Mouse (Mus musculus): ENCODE measurements around the gene Vamp2. TPM values are rescaled to one million over a fixed set of nuclear protein-coding genes. Genes with fewer than 3 reads are reported as not detected.

The Vamp2 gene
- total RNA-seq, 1 experiment, result 7.1 TPM

DNA sequence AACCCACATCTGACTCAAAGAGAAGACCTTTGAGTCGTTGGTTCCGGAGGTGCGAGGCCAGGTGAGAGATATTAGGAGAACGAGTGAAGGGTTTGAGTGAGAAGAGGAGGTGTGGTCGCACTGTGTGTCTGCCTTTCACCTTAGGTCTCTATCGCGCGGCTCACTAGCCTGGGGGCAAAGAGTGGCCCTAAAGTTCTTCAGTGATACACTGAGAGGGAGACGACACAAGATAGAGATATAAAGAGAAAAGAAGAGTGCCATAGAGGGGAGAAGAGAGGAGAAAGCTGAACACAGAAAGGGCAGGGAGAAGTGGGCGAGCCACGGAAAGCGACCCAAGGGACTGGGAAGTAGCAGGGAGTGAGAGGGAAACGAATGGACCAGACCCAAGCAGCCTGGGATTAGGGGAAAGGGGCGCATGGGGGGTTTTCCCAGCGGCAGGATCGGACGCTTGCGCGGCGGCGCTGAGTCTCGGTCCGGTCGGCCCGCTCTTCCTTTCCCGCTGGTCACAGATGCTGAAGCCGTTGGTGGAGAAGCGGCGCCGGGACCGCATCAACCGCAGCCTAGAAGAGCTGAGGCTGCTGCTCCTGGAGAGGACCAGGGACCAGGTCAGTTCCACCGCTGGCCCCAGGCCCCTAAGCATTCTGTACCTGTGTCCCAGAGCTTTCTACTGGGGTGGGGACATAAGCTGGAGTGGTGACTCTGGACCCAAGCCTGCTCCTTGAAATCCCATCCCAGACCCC, 32.9 kb downstream of the Vamp2 start:
- H3K4me3 ChIP-seq (ENCODE audit: insufficient read depth in 1 of 2, low read depth in 1 of 2, low read length in 2 of 2, poor library complexity in 1 of 2, severe bottlenecking in 1 of 2), result peak overlapping the region; percentile 68 to 82
- peaks cover 0 to 7% of the 10 kb centered on the region in 2 experiments; a peak in 2 of 4 replicates for H3K4me1 ChIP-seq (ENCODE audit: control insufficient read depth in 2 of 2, insufficient read depth in 2 of 2, low read length in 2 of 2, poor library complexity in 1 of 2)
- DNase-seq (ENCODE audit: low read depth, low spot score), result no peak
- H3K9me3 ChIP-seq (ENCODE audit: control insufficient read depth, insufficient read depth, low read depth, low read length), result no peaks in the 10 kb centered on the region
- 0 out of 2 replicates have a peak overlapping the region, but pooled peaks have one; percentile 6 for H3K9ac ChIP-seq (ENCODE audit: insufficient read depth, low read depth, low read length, poor library complexity, severe bottlenecking)
- H3K36me3 ChIP-seq (ENCODE audit: control insufficient read depth, insufficient read depth, low read length, poor library complexity, severe bottlenecking), result no peaks in the 10 kb centered on the region
- TF ChIP-seq CHD2 (IDR thresholded peaks at IDR 0.05; ENCODE audit: low read depth, low read length), result no peak
- TF ChIP-seq HCFC1 (IDR thresholded peaks at IDR 0.05; ENCODE audit: borderline replicate concordance, insufficient read depth, low read length), result no peak
- TF ChIP-seq ZC3H11A (IDR thresholded peaks at IDR 0.05; ENCODE audit: borderline replicate concordance, low read depth, low read length), result no peak
- TF ChIP-seq MAFK (IDR thresholded peaks at IDR 0.05; ENCODE audit: insufficient read depth, low read depth, low read length), result no peak
- TF ChIP-seq ZNF384 (IDR thresholded peaks at IDR 0.05; ENCODE audit: low read depth, low read length), result no peak
- H3K27ac ChIP-seq (ENCODE audit: insufficient read depth, low read depth, low read length, poor library complexity, severe bottlenecking), result no peak overlapping the region
- in situ Hi-C loops (cut with MboI; ENCODE audit: low sequenced_read_pairs in 2 of 2, unreplicated experiment in 2 of 2), result no loop called here

DNA sequence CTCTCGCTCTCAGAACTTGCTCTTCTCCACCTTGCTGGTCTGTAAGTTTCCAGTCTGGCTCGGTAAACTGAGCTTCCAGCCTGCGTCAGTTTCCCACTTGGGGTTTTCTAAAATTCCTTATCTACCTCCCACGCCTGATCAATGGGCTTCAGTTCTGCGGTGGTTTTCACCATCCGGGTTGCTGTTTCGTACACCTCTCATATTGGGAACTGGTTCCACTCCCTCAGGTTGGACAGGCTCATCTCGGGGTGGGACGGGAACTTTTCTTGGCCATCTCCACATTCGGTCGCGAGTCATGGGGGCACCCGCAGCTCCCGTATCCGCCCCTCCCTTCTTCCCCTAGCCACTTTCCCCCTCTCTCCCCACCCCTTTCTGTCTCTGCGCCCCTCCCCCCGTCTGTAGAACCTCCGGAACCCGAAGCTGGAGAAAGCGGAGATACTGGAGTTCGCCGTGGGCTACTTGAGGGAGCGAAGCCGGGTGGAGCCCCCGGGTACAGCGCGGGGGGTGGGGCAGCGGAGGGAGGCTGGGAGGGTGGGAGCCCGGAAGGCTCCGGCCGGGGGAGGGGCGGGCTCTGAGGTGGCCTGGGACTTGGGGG, 33.5 kb downstream of the Vamp2 start:
- no peak for TF ChIP-seq ZC3H11A (IDR thresholded peaks at IDR 0.05; ENCODE audit: borderline replicate concordance, low read depth, low read length)
- Histone ChIP-seq H3K9ac (ENCODE audit: insufficient read depth, low read depth, low read length, poor library complexity, severe bottlenecking) (peak overlapping the region; percentile 6; the same call in 1 of the 2 replicates), H3K9me3 (ENCODE audit: control insufficient read depth, insufficient read depth, low read depth, low read length) (no peaks in the 10 kb centered on the region), H3K27ac (ENCODE audit: insufficient read depth, low read depth, low read length, poor library complexity, severe bottlenecking) (no peak overlapping the region), H3K4me1 (ENCODE audit: control insufficient read depth in 2 of 2, insufficient read depth in 2 of 2, low read length in 2 of 2, poor library complexity in 1 of 2) (peaks cover 0 to 9% of the 10 kb centered on the region in 2 experiments; a peak in 2 of 4 replicates), H3K4me3 (ENCODE audit: insufficient read depth in 1 of 2, low read depth in 1 of 2, low read length in 2 of 2, poor library complexity in 1 of 2, severe bottlenecking in 1 of 2) (peak overlapping the region; percentile 68 to 82), H3K36me3 (ENCODE audit: control insufficient read depth, insufficient read depth, low read length, poor library complexity, severe bottlenecking) (no peaks in the 10 kb centered on the region)
- in situ Hi-C loops (cut with MboI; ENCODE audit: low sequenced_read_pairs in 2 of 2, unreplicated experiment in 2 of 2), result no loop called here
- DNase-seq (ENCODE audit: low read depth, low spot score), result no peak

DNA sequence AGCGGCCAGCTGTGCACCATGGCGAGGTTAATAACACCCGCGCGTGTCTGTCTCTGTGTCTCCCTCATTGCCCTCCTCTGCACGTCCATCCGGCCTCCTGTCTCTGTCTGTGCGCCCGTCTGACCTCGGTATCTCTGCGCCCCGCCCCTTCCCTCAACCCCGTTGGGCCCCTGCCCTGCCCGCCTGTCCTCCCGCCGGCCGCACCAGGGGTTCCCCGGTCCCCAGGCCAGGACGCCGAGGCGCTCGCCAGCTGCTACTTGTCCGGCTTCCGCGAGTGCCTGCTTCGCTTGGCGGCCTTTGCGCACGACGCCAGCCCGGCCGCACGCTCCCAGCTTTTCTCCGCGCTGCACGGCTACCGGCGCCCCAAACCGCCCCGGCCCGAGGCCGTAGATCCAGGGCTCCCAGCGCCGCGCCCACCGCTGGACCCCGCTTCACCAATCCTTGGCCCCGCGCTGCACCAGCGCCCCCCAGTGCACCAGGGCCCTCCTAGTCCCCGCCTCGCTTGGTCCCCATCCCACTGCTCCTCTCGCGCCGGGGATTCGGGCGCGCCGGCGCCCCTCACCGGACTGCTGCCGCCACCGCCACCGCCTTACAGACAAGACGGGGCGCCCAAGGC, 34.2 kb downstream of the Vamp2 start, which contains the start of gene 9130213A22Rik:
TSS of gene 9130213A22Rik (minus strand) at position 254 of the 616 bp plus-strand sequence.
- peak within 1 kb of the TSS; percentile 55 for H3K9ac ChIP-seq (ENCODE audit: insufficient read depth, low read depth, low read length, poor library complexity, severe bottlenecking)
- H3K36me3 ChIP-seq (ENCODE audit: control insufficient read depth, insufficient read depth, low read length, poor library complexity, severe bottlenecking), result no peaks in the 10 kb centered on the region
- peak within 1 kb of the TSS; percentile 68 to 82 for H3K4me3 ChIP-seq (ENCODE audit: insufficient read depth in 1 of 2, low read depth in 1 of 2, low read length in 2 of 2, poor library complexity in 1 of 2, severe bottlenecking in 1 of 2)
- no peaks in the 10 kb centered on the region for H3K9me3 ChIP-seq (ENCODE audit: control insufficient read depth, insufficient read depth, low read depth, low read length)
- H3K27ac ChIP-seq (ENCODE audit: insufficient read depth, low read depth, low read length, poor library complexity, severe bottlenecking), result no peak within 1 kb of the TSS
- no peak for DNase-seq (ENCODE audit: low read depth, low spot score)
- in situ Hi-C loops (cut with MboI; ENCODE audit: low sequenced_read_pairs in 2 of 2, unreplicated experiment in 2 of 2), result no loop called here
- TF ChIP-seq MAFK (IDR thresholded peaks at IDR 0.05; ENCODE audit: insufficient read depth, low read depth, low read length) (no peak), ZC3H11A (IDR thresholded peaks at IDR 0.05; ENCODE audit: borderline replicate concordance, low read depth, low read length) (no peak), HCFC1 (IDR thresholded peaks at IDR 0.05; ENCODE audit: borderline replicate concordance, insufficient read depth, low read length) (no peak), ZNF384 (IDR thresholded peaks at IDR 0.05; ENCODE audit: low read depth, low read length) (no peak), CHD2 (IDR thresholded peaks at IDR 0.05; ENCODE audit: low read depth, low read length) (no peak)
- H3K4me1 ChIP-seq (ENCODE audit: control insufficient read depth in 2 of 2, insufficient read depth in 2 of 2, low read length in 2 of 2, poor library complexity in 1 of 2), result peaks cover 0 to 8% of the 10 kb centered on the region in 2 experiments; a peak in 2 of 4 replicates

DNA sequence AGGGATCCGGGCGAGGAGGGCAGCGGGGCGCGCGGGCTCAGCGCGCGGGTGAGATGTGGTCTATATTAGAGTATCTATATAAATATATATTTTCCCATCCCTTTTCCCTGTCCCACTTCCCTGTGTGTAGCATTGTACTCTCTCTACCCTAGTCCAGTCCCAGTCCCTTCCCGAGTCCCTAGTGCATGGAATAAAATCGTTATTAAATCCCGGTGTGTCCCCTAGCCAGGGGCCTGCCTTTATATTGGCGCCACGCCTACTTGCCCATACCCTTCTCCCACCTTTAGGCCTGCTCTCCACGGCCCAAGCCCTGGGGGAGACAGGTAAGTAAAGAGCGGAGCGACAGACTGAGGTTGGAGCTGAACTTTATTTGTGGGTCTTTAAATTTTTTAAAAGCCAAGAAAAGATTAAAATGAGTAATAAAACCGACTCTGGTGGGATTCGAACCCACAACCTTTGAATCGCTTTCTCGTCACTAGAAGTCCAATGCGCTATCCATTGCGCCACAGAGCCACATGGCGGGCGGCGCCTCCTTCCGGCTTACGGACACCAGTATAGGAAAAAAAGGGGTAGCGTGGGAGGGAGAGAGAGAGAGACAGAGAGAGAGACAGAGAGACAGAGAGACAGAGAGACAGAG, 34.9 kb downstream of the Vamp2 start:
- H3K9ac ChIP-seq (ENCODE audit: insufficient read depth, low read depth, low read length, poor library complexity, severe bottlenecking), result no peak overlapping the region
- H3K36me3 ChIP-seq (ENCODE audit: control insufficient read depth, insufficient read depth, low read length, poor library complexity, severe bottlenecking), result no peaks in the 10 kb centered on the region
- H3K27ac ChIP-seq (ENCODE audit: insufficient read depth, low read depth, low read length, poor library complexity, severe bottlenecking), result no peak overlapping the region
- peaks cover 0 to 6% of the 10 kb centered on the region in 2 experiments; a peak in 2 of 4 replicates for H3K4me1 ChIP-seq (ENCODE audit: control insufficient read depth in 2 of 2, insufficient read depth in 2 of 2, low read length in 2 of 2, poor library complexity in 1 of 2)
- no peaks in the 10 kb centered on the region for H3K9me3 ChIP-seq (ENCODE audit: control insufficient read depth, insufficient read depth, low read depth, low read length)
- in situ Hi-C loops (cut with MboI; ENCODE audit: low sequenced_read_pairs in 2 of 2, unreplicated experiment in 2 of 2), result no loop called here
- peak overlapping the region; percentile 68 to 82 for H3K4me3 ChIP-seq (ENCODE audit: insufficient read depth in 1 of 2, low read depth in 1 of 2, low read length in 2 of 2, poor library complexity in 1 of 2, severe bottlenecking in 1 of 2)
- DNase-seq (ENCODE audit: low read depth, low spot score), result peak; percentile 85
- TF ChIP-seq ZNF384 (IDR thresholded peaks at IDR 0.05; ENCODE audit: low read depth, low read length) (no peak), MAFK (IDR thresholded peaks at IDR 0.05; ENCODE audit: insufficient read depth, low read depth, low read length) (no peak), ZC3H11A (IDR thresholded peaks at IDR 0.05; ENCODE audit: borderline replicate concordance, low read depth, low read length) (no peak)
